Mouse (Mus musculus): ENCODE measurements around the gene Clec5a. TPM values are rescaled to one million over a fixed set of nuclear protein-coding genes. Genes with fewer than 3 reads are reported as not detected.
"Not testable (repeated sequence)": the region's sequence is repeated elsewhere in the genome, so short reads cannot be mapped to it uniquely, and the experiment has no call there.

The Clec5a gene
- under 1 TPM; 0.47 to 0.84 TPM for total RNA-seq (2021)

DNA sequence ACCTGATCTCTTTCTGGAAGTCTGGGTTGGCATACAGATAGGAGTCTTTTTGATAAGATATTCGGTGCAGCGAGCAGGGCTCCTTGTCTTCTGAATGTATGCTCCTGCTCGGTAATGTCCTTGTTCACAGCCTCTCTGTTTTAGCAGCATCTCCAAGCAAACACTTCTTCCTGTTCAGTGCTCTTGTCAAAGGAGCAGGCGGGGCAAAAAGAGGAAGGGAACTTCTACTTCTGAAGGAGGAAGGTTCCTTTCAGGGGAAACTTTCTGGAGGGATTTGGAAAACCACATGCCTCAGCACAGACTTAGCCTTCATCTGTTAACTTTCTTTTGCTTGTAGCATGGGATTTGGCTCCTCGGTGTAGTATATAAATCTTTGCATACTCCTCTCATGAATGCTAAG lies at the start of gene Clec5a:
Gene Clec5a, minus strand, starts transcription at position 177 of the 400 bp plus-strand sequence.
- no peak for DNase-seq (ENCODE audit: low spot score in 2 of 2)
- intact Hi-C loops (cut with DNase I): loop anchor here (10.0 kb wide), 1 partner anchor 589 kb away; no protein-coding TSS in a partner anchor

- DNase-seq (ENCODE audit: low spot score in 2 of 2): no peak
- intact Hi-C loops (cut with DNase I): no loop called here
These were observed 49.0 kb upstream of the Clec5a start for GRCm38 (mm10) chr6:40634640-40635071.

DNA sequence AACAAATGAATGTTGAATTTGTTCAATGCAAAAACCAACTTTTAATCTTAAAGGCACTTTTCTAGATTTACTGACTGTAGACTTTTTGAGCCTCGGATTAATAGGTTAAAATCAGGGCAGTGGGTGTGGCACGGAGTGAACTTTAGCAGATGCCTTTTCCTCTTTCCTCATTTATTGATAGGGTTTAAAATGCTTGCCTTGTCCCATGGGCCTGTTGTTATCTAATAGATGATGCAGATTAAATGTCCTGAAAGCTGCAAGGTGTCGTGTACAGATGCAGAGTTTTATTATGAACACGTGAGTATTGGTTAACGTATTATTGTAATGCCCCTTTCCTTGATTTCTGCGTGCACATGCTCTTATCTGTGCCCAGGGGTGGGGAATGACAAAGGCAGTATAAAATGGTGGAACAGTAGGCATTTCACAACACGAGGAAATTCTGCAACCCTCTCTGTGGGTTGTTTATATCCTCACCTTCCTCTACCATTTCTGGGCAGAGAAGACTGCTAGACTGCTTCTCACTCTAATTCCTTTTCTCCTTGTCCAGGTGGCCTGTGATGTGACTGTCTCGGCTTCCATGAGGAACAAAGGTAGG lies 42.9 kb upstream of the Clec5a start, which contains the start of gene Mgam:
Gene Mgam, plus strand, starts transcription at position 426 of the 595 bp plus-strand sequence.
- intact Hi-C loops (cut with DNase I): no loop called here
- DNase-seq (ENCODE audit: low spot score in 2 of 2): no peak

DNA sequence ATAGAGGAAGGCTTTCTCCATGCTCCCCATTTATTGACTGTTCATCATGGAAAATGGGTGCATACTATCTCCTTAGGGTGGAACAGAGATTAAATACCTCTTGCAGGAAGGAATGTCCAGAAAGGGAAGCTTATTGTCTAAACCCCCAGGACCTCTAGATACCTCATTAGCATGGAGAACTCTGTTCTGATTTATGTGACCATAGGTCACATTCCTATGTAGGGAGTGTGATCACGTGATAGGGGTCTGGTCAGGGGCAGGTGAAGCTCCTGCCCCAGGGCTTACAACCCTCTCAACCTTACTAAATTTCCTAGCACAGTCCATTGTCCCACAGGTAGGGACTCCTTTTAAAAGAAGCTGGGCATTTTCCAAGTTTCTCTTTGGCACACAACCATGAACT lies 40.5 kb upstream of the Clec5a start:
- intact Hi-C loops (cut with DNase I): no loop called here
- no peak for DNase-seq (ENCODE audit: low spot score in 2 of 2)

GRCm38 (mm10) chr6:40617965-40618364 lies 32.3 kb upstream of the Clec5a start:
- peak in 1 of 2 experiments; percentile 38 for DNase-seq (ENCODE audit: low spot score in 2 of 2)
- intact Hi-C loops (cut with DNase I): loop anchor here (1.0 to 2.0 kb wide), 2 partner anchors 71 to 135 kb away; no protein-coding TSS in a partner anchor

DNA sequence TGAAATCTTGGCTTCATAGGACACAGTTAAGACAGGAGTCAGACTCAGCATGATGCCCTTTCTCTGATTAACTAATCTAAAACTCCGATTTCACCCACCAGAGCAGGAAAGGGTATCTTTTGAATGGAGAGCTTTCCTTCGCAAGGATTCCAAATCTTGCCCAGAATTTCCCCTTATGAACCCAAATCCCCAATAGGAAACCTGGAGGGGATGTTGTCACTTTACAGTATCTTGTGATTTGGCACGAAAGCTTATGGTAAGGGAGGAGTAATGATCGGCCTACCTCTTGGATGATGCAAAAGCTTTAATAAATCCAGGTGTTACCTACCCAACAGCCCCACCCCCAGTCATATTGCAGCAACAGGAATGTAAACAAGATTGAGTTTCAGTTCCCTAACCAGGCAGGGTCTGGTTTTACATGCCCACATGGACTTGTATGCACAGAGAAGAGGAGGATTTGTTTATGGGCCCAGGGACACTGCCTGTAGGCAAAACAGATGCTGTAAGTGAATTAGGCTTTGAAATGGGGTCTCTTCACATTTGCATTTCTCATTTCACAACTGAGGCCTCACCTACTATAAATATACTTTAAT lies 27.7 kb upstream of the Clec5a start, which contains the start of gene Tas2r138:
Gene Tas2r138, minus strand, starts transcription at position 51 of the 593 bp plus-strand sequence.
- intact Hi-C loops (cut with DNase I): no loop called here
- DNase-seq (ENCODE audit: low spot score in 2 of 2): no peak

DNA sequence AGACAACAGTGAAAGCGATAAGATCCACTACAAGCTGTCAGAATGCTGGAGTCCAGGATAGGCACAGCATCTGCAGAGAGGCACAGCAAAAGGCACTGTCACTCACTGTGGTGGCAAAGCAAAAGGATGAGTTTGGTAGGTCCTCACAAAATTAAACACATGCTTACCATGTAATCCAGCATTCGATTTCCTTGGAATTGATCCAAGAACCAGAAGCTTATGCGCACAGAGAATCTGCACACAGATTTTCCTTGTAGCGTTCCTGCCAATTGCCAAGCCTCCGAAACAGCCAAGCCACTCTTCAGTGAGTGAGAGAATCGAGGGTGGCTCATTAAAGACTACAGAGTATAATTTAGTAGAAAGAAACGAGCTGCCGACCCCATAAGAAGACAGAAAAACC lies 24.6 kb upstream of the Clec5a start:
- no peak for DNase-seq (ENCODE audit: low spot score in 2 of 2)
- intact Hi-C loops (cut with DNase I): no loop called here

GRCm38 (mm10) chr6:40607431-40607830 lies 21.8 kb upstream of the Clec5a start:
- intact Hi-C loops (cut with DNase I): no loop called here
- DNase-seq (ENCODE audit: low spot score in 2 of 2): peak; percentile 65

DNA sequence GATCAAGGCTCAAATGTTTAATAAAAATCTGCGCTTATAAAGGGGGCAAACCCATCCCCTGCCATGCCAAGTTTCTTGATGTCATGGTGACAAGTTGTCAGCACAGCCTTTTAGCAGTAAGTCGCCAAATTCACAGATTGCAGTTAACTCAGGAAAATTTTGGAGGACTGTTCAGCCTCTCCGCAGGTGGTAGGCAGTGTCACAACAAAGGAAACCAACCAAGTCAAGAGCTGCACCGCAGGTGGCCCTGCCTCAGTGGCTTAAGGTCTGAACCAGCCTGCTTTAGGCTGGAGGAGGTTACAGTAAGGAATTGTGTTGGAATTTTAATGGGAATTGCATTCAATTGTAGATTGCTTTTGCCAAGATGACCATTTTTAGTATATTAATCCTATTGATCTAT lies 12.9 kb upstream of the Clec5a start:
- intact Hi-C loops (cut with DNase I); DNase-seq (ENCODE audit: low spot score in 2 of 2): not testable (repeated sequence)

GRCm38 (mm10) chr6:40594804-40595550 lies 9.4 kb upstream of the Clec5a start:
- DNase-seq (ENCODE audit: low spot score in 2 of 2): no peak
- intact Hi-C loops (cut with DNase I): no loop called here

DNA sequence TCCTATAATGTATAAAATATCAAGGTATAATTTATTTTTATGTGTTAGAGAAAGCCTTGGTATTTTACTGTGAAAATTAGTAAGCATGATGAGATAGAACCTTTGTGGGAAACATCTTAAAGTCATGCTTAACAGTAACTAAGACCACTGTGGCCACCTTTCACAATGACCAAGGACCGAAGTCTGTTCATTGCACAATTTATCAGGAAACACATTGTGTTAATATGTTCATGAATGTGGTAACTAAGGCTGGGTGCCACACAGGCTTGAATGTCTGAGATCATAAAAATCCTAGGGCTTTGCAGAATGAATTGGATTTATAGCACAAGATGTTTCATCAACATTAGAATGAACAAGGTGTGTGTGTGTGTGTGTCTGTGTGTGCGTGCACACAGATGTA lies 2.7 kb upstream of the Clec5a start:
- intact Hi-C loops (cut with DNase I): loop anchor here (10.0 kb wide), 1 partner anchor 586 kb away; no protein-coding TSS in a partner anchor

GRCm38 (mm10) chr6:40584336-40584735 lies 1.3 kb downstream of the Clec5a start:
- intact Hi-C loops (cut with DNase I): loop anchor here (10.0 kb wide), 1 partner anchor 590 kb away; no protein-coding TSS in a partner anchor
- DNase-seq (ENCODE audit: low spot score in 2 of 2): no peak

More for the DNA sequence above, 2.7 kb upstream of the Clec5a start:
- DNase-seq (ENCODE audit: low spot score in 2 of 2): no peak

GRCm38 (mm10) chr6:40576305-40576704 lies 9.3 kb downstream of the Clec5a start:
- intact Hi-C loops (cut with DNase I): no loop called here
- DNase-seq (ENCODE audit: low spot score in 2 of 2): no peak

DNA sequence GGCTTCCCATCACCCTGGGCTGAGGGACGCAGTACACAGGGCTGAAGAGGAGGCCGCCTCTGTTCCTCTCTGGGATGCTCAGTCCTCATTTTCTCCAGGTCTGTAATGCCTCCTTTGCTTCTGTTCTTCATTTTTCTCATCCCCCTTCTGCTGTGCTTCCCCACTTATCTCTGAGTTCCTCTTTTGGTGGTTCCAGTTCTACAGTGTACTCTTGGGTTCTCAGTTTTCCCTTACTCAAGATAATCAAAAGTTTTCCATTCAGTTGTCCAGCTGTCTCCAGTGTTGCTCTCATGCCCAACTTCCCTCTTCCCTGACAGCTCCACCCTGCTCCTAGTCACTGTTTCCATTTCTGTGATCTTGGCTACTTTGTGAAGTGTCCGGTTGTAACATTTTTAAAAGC lies 12.0 kb downstream of the Clec5a start:
- intact Hi-C loops (cut with DNase I): no loop called here
- no peak for DNase-seq (ENCODE audit: low spot score in 2 of 2)

DNA sequence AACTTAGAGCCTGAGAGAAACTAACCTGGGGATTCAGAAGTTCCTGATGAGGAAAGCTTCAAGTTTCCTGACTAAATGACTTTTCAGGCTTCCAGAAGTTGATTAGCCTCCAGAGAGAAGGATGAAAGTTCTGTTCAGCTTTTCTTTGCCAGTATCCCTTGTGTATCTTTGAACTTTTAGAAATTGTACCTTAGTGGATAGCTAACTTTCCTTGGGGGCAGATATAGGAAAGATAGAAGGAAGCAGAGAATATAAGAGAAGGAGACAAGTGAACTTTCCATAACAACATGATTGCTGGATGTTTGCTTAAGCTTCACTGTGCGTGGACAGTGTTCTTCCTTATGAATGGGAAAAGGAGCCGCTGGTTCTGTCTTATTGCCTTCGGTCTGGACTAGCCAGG lies 16.4 kb downstream of the Clec5a start, which contains the start of gene Olfr460:
Gene Olfr460, plus strand, starts transcription at position 301 of the 400 bp plus-strand sequence.
- intact Hi-C loops (cut with DNase I): no loop called here
- DNase-seq (ENCODE audit: low spot score in 2 of 2): no peak

DNA sequence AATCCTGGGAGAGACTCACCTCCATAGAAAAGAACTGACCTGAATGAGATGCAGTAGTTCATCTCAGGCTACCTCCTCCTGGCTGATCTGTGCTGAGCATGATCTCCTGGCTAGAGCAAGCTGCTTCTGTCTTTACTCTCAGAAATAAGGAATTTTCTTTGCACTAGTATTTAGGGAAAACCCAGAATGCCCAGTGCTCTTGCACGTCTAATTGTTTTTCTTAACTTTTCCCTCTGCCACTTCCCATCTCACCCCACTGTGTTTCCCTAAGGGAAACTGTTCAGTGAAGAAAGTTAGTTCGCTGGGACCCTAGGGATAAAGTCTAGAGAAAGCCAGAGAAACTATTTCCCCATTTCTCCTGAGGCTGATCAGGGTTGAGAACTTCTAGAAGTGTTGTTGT lies 30.7 kb downstream of the Clec5a start, which contains the start of gene Olfr461:
Gene Olfr461, minus strand, starts transcription at position 101 of the 400 bp plus-strand sequence.
- DNase-seq (ENCODE audit: low spot score in 2 of 2): no peak
- intact Hi-C loops (cut with DNase I): no loop called here

DNA sequence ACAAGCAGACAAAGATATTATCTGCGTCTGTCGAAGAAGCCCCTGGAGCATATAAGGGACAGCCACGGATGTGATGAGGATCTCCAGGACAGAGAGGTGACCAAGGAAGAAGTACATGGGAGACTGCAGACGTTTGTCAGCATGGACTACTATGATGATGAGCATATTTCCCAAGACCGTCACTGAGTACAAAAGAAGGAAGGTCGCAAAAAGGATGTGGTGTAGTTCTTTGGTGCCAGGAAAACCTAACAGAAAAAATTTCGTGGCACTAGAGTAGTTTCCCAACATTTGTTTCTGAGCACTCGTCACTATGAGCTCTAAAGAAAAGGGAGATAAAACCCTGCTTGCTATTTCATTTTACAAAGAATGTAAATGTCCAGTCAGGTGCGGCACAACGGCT lies 40.9 kb downstream of the Clec5a start:
- intact Hi-C loops (cut with DNase I): no loop called here

More for the DNA sequence above, 40.9 kb downstream of the Clec5a start:
- no peak for DNase-seq (ENCODE audit: low spot score in 2 of 2)

Data from left cerebral cortex, postnatal 36 days (tissue).